Mouse (Mus musculus) heart, adult 2 months (tissue): ENCODE results near the gene Ift81.

Experiments
- CTCF ChIP-seq: fragments of 200-600 bp; IDR thresholded peaks from 2 replicates; pipeline ENCODE4 v1.8.1; 2022; ENCODE audit warnings: antibody characterized with exemption, mild to moderate bottlenecking, moderate library complexity
- EP300 ChIP-seq: fragments of 200-500 bp; IDR thresholded peaks from 2 replicates; pipeline ENCODE4 v1.6.1; 2011; ENCODE audit warnings: low read depth, low read length, control low read depth; ENCODE audit not compliant: insufficient read depth
- POLR2A ChIP-seq: fragments of 200-500 bp; IDR thresholded peaks from 2 replicates; pipeline ENCODE4 v1.6.1; 2011; ENCODE audit warnings: mild to moderate bottlenecking, low read depth, low read length, control low read depth; ENCODE audit not compliant: insufficient read depth

DNA sequence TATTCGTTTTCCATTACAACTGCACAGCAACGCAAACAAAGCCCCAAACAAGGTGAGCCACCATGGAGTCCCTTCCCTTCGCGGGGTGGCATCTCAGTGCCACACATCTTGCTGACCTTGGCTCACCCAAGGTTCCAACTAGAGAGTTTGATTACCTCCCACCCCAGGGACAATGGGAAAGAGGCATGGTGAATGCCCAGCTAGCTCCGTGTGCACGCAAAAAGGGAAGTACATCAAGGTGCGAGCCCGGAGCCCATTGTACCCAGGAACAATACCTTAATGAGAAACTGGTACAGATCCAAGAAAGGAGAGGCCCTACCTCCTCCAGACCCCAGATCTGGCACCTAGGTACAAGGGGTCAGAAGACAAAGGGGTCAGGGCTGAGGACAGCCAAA lies 100.2 kb downstream of the Ift81 start:
- TF ChIP-seq CTCF (no peak), EP300 (no peak), POLR2A (no peak)
